Mouse (Mus musculus): ENCODE measurements at regions not wholly inside any gene's neighbourhood (a gene's known extent, or its start where the extent isn't known, plus 50 kb on each side); places are given as distances from the start of the nearest gene placed in this dataset.

- Histone ChIP-seq H3K27me3 (no peaks in the 10 kb centered on the region), H3K27ac (replicated peaks) (no peak overlapping the region), H3K4me2 (replicated peaks) (no peak overlapping the region), H3K4me1 (no peaks in the 10 kb centered on the region), H3K36me3 (no peaks in the 10 kb centered on the region), H3K9me3 (no peaks in the 10 kb centered on the region), H3K9ac (replicated peaks) (no peak overlapping the region), H3K4me3 (no peak overlapping the region)
- no peak for ATAC-seq (ENCODE audit: low FRiP score, low read depth)
- 83% methylated on average over 5 of the region's 5 CpGs for WGBS
Observed at GRCm38 (mm10) chr14:89844888-89845287, 1373.7 kb upstream of the Pcdh20 start.

GRCm38 (mm10) chr14:89826731-89827130 is 1355.5 kb upstream of the Pcdh20 start:
- Histone ChIP-seq H3K9ac (replicated peaks) (no peak overlapping the region), H3K4me2 (replicated peaks) (no peak overlapping the region), H3K27me3 (no peaks in the 10 kb centered on the region), H3K27ac (replicated peaks) (no peak overlapping the region), H3K9me3 (no peaks in the 10 kb centered on the region), H3K36me3 (no peaks in the 10 kb centered on the region), H3K4me1 (no peaks in the 10 kb centered on the region), H3K4me3 (no peak overlapping the region)
- 78% methylated on average over 1 of the region's 1 CpGs for WGBS
- no peak for ATAC-seq (ENCODE audit: low FRiP score, low read depth)

- H3K4me2 ChIP-seq (replicated peaks) = no peak overlapping the region
- no peak overlapping the region for H3K9ac ChIP-seq (replicated peaks)
- 80% methylated on average over 7 of the region's 7 CpGs for WGBS
- no peaks in the 10 kb centered on the region for H3K36me3 ChIP-seq
- no peak for ATAC-seq (ENCODE audit: low FRiP score, low read depth)
- H3K4me3 ChIP-seq = no peak overlapping the region
- no peaks in the 10 kb centered on the region for H3K27me3 ChIP-seq
- no peaks in the 10 kb centered on the region for H3K9me3 ChIP-seq
- H3K4me1 ChIP-seq = no peaks in the 10 kb centered on the region
- no peak overlapping the region for H3K27ac ChIP-seq (replicated peaks)
Observed at GRCm38 (mm10) chr14:89826001-89826400, 1354.8 kb upstream of the Pcdh20 start.

DNA sequence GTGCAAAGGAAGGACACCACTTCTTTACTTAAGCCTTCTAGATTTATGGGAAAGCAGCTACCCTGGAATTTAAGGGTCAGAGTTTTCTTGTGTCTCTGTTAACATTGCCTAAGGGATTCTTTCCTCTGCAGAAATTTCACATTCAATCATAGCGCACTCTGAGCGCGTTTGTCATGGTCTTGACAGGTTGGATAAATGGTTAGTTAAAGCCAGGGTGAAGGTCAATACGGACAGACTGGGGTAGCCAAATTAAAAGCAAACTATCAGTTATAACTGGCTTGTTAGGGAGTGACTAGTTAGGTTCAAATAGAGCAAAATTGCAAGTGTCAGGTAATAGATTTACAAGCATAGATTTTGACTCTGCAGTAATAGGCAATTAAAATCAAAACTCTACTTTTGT is 1352.2 kb upstream of the Pcdh20 start:
- H3K27me3 ChIP-seq = no peaks in the 10 kb centered on the region
- WGBS = 56% methylated on average over 4 of the region's 4 CpGs
- 0 out of 2 replicates have a peak, but pooled peaks have one; percentile 28 for ATAC-seq (ENCODE audit: low FRiP score, low read depth)
- H3K27ac ChIP-seq (replicated peaks) = no peak overlapping the region
- H3K4me3 ChIP-seq = no peak overlapping the region
- no peaks in the 10 kb centered on the region for H3K4me1 ChIP-seq
- H3K36me3 ChIP-seq = no peaks in the 10 kb centered on the region
- H3K9ac ChIP-seq (replicated peaks) = no peak overlapping the region
- no peak overlapping the region for H3K4me2 ChIP-seq (replicated peaks)
- H3K9me3 ChIP-seq = no peaks in the 10 kb centered on the region

DNA sequence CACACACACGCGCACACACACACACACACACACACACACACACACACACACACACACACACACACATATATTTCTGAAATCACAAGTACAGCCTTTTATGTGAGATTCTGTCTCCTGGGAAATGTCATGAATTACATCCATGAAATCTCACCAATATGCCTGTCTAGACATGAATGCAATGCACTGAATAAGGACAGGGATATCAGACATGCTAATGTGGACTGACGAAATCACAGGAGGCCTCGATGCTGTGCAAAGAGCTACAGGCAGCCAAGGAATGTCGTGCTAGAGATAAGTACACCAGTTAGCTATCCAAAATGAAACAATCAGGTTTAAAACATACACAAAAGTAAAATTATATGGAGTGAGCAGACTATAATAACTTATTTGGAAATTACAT is 1351.0 kb upstream of the Pcdh20 start:
- Histone ChIP-seq H3K4me2 (replicated peaks) (no peak overlapping the region), H3K27ac (replicated peaks) (no peak overlapping the region), H3K27me3 (no peaks in the 10 kb centered on the region), H3K9me3 (no peaks in the 10 kb centered on the region), H3K4me3 (no peak overlapping the region), H3K4me1 (no peaks in the 10 kb centered on the region), H3K36me3 (no peaks in the 10 kb centered on the region), H3K9ac (replicated peaks) (no peak overlapping the region)
- ATAC-seq (ENCODE audit: low FRiP score, low read depth) = peak; percentile 79
- WGBS = 61% methylated on average over 5 of the region's 5 CpGs

- Histone ChIP-seq H3K9ac (replicated peaks) (no peak overlapping the region), H3K27me3 (no peaks in the 10 kb centered on the region), H3K36me3 (no peaks in the 10 kb centered on the region), H3K4me1 (no peaks in the 10 kb centered on the region), H3K9me3 (no peaks in the 10 kb centered on the region), H3K4me3 (no peak overlapping the region), H3K27ac (replicated peaks) (no peak overlapping the region), H3K4me2 (replicated peaks) (no peak overlapping the region)
- 55% methylated on average over 1 of the region's 1 CpGs for WGBS
- ATAC-seq (ENCODE audit: low FRiP score, low read depth) = peak; percentile 55; the same call in 1 of the 2 replicates
Observed at GRCm38 (mm10) chr14:89806825-89807224, 1335.6 kb upstream of the Pcdh20 start.

GRCm38 (mm10) chr14:89804677-89805234 is 1333.6 kb upstream of the Pcdh20 start:
- Histone ChIP-seq H3K9me3 (no peaks in the 10 kb centered on the region), H3K27ac (replicated peaks) (no peak overlapping the region), H3K27me3 (no peaks in the 10 kb centered on the region), H3K4me3 (no peak overlapping the region), H3K4me2 (replicated peaks) (no peak overlapping the region), H3K9ac (replicated peaks) (no peak overlapping the region), H3K36me3 (no peaks in the 10 kb centered on the region), H3K4me1 (no peaks in the 10 kb centered on the region)
- ATAC-seq (ENCODE audit: low FRiP score, low read depth) = peak; percentile 66; the same call in 1 of the 2 replicates
- WGBS = 77% methylated on average over 2 of the region's 2 CpGs

GRCm38 (mm10) chr14:89755831-89756230 is 1284.6 kb upstream of the Pcdh20 start:
- Histone ChIP-seq H3K27ac (replicated peaks) (no peak overlapping the region), H3K9me3 (no peaks in the 10 kb centered on the region), H3K4me1 (no peaks in the 10 kb centered on the region), H3K36me3 (no peaks in the 10 kb centered on the region), H3K4me2 (replicated peaks) (no peak overlapping the region), H3K4me3 (no peak overlapping the region), H3K9ac (replicated peaks) (no peak overlapping the region), H3K27me3 (no peaks in the 10 kb centered on the region)
- WGBS = 74% methylated on average over 2 of the region's 2 CpGs
- 0 out of 2 replicates have a peak, but pooled peaks have one; percentile 19 for ATAC-seq (ENCODE audit: low FRiP score, low read depth)

DNA sequence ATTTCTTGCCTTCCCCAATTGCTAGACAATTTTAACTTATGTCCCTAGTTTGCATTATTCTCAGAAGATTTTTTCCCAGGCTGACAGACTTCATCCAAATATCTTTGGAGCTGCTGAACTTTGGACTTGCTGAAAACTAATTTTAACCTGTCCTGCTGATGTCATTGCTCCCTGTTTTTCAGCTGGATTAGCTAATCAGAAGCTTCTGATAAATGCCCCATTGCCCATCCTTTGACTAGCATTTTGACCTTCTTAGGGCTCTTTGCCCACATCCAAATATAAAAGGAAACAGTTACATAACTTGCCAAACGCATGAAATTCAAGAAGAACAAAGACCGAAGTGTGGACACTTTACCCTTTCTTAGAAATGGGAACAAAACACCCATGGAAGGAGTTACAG is 1242.5 kb upstream of the Pcdh20 start:
- H3K9ac ChIP-seq (replicated peaks) = no peak overlapping the region
- no peak overlapping the region for H3K27ac ChIP-seq (replicated peaks)
- H3K9me3 ChIP-seq = no peaks in the 10 kb centered on the region
- H3K4me3 ChIP-seq = no peak overlapping the region
- ATAC-seq (ENCODE audit: low FRiP score, low read depth) = no peak
- H3K4me1 ChIP-seq = no peaks in the 10 kb centered on the region
- H3K27me3 ChIP-seq = no peaks in the 10 kb centered on the region
- 87% methylated on average over 2 of the region's 2 CpGs for WGBS
- H3K4me2 ChIP-seq (replicated peaks) = no peak overlapping the region
- H3K36me3 ChIP-seq = no peaks in the 10 kb centered on the region

Measured in midbrain, embryonic 12.5 days (tissue).